Mouse (Mus musculus): ENCODE measurements at regions not wholly inside any gene's neighbourhood (a gene's known extent, or its start where the extent isn't known, plus 50 kb on each side); places are given as distances from the start of the nearest gene placed in this dataset.

DNA sequence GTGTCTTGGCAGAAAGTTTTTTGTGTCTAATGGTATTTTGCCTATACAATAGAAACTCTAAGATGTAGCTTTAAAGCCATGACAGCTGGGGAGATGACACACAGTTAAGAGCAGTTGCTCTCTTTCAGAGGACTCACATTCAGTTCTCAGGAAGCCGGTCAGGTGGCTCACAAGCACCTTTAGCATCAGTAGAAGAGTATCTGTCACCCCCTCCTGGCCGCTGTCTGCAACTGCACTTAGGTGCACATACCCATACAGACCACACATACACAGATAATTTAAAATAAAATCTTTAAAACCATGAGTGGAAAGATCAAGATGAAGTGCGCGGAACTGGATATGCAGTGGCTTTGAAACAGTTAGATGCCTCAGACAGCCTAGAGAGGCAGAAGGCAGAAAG, 178.3 kb upstream of the Chrm3 start:
- peak; percentile 52 for DNase-seq (ENCODE audit: low read depth, low spot score)

DNA sequence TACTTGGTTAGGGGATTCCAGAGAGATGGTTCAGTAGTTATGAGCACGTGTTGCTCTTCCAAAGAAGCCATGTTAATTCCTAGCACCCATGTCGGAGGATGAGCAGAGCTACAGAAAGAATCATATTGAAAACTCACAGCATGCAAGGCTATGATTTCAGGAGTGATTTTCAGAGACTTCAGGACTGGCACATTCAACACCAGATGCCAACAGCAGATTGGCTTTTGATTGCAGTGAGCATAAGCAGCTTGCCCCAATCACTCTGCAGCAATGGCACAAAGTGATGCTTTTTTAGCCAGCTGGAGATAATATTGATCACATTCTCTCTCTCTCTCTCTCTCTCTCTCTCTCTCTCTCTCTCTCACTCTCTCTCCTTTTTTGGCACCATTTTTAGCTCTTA, 166.6 kb upstream of the Chrm3 start:
- no peak for DNase-seq (ENCODE audit: low read depth, low spot score)

DNA sequence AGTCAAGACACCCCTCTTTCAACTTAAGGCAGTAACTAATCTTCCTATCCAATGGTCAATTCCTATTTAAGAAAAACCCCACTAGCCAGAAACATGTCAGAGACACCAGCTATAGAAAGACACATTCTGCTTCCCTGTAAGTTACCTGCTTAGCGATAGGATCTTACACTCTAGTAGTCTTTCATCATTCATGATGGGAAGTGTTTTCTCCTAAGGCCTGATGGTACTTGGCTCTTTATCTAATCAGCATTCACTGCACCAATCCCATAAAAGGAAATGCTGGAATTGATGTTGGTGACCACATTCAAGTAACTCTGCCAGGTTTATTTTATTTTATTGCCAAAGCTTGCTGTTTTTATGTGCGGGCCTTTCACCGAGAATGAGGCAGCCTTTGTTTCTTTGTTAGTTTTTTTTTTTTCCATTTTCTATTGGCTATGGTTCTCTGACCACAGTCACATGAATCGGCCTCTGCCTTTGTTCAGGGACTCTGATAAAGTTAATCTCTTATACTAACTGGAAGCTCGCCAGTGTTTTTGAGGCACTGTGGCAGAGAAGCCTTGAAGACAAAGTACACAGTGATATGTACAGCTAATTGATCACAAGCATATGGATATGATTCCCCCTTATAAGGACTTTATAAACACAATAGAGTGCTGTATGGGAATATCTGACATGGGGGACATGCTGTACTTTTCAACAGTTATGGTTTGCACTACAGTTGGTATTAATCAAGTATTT, 166.0 kb upstream of the Chrm3 start:
- no peak for DNase-seq (ENCODE audit: low read depth, low spot score)

DNA sequence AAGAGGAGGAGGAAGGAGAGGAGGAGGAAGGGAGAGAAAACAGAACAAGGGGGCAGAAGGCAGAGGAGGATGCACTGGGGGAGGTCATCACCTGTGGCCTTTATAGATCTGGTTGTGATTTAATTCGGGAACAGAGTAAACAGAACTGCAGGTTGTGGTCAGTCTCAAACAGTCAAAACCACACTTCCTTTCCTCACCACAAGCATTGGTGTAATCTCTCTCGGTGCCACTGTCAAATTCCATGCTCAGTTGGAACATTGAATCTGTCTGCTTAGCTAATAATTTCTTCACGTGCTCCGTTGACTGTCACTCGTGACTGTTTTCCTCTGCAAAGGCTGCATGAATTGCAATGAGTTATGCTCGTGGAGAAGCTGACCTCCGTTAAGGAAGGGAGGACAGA, 143.6 kb upstream of the Chrm3 start:
- DNase-seq (ENCODE audit: low read depth, low spot score), result no peak

DNA sequence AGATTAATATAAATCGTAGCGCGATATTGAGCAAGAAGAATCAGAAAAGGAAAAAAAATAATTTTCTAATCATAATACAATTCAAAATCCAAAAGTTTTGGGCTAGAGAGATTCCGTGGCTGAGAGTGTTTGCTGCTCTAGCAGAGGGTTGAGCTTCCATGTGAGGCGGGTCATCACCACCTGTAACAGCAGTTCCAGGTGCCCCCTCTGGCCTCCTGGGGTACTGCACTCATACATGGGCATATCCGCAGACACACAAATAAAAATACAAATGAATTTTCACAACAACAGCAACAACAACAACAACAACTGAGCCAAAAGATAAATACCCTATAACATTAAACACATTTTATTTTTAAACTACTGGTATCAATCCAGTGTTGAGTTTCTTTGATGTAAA, 94.7 kb upstream of the Chrm3 start:
- DNase-seq (ENCODE audit: low read depth, low spot score), result peak; percentile 44

DNA sequence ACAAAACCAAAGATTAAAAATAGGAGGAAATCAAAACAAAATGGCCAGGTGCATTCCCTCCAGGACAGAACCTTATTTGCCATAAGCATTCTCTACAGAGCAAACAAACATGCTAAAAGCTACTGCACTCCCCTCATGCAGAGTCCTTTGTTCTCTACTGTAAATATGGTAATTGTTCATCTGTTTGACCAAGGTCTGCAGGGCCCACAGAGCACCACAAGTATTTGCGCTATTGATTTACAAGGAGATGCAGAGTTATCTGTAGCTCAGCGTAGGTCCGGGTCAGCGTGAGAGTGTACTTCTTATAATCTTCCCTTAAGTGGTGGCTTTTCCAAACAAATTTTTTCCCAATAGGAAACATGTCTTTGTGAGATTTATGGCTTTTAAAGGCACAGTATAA, 94.0 kb upstream of the Chrm3 start:
- no peak for DNase-seq (ENCODE audit: low read depth, low spot score)

DNA sequence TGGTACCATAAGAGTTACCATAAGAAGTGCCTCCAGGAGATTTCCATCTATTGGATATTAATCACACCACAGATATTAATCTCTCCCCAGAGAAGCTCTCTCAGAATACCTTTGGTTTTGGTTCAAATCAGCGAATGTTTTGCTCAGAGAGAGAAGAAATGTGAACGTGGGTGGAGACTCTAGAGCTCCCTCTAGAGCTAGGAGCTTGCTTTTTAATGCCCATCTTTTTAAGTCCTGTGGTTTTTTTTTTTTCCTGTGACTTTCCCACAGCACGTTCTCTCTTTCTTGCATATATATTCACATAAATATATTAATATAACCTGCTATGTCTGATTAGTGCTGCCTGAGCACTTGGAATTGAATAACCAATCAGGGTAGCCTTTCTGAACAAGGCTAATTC, 90.4 kb upstream of the Chrm3 start:
- DNase-seq (ENCODE audit: low read depth, low spot score), result peak; percentile 7

DNA sequence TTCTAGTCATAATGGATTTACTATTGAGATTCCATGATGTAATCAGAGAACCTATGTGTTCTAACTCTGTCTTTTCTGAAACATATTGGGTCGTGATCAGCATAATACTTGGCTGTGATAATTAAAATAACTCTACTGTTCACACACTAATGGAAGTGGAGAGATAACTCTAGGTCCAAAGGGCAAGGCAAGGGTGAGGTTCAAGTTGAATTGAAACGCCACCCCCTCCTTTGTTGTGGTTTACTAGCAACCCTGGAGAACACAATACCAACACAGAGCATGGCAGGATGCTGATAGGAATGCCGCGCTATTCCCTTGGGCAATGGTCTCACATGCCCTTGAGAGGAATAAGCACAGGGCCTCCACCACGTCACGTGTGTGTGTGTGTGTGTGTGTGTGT, 88.9 kb upstream of the Chrm3 start:
- DNase-seq (ENCODE audit: low read depth, low spot score), result peak; percentile 12

DNA sequence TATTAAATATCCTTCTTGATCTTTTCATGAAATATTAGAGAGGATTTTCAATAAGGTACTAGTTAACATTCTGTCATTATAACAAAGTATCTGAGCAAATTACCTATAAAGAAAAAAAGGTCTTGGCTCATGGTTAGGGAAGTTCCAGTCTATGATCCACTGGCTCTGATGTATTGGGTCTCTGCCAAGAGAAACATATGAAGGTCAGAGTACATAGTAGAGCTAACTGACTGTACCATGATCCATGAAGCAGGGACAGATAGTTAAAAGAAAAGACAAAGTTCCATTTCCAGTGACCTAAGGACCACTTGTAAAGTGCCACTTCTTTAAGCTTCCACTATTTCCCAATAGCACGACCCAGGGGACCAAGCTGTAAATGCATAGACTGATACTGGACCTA, 87.2 kb upstream of the Chrm3 start:
- no peak for DNase-seq (ENCODE audit: low read depth, low spot score)

DNA sequence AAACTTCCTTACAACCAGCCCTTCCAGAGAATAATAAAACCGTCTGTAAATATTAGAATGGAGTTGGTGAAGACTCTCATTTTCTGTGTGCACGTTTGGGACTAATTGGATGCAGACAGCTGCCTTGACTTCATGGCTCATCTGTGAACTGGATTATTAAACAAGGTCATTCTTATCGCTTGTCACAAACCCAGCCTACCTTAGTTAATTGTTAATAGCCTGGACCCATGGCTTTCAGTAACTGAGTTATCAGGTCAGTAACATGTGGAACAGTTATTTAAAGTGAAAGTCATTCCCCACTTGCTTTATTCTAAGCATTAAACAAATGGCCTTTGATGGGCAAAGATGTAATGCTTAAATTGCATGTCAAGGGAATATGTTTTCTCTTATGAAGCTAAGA, 85.0 kb upstream of the Chrm3 start:
- no peak for DNase-seq (ENCODE audit: low read depth, low spot score)

Measured in R1 (cell line).